Mouse (Mus musculus): ENCODE results near the gene Fsd1. TPM values are rescaled to one million over a fixed set of nuclear protein-coding genes. Genes with fewer than 3 reads are reported as not detected.

Gene Fsd1
- polyA plus RNA-seq, 2 experiments: 14.2 to 27.5 TPM

DNA sequence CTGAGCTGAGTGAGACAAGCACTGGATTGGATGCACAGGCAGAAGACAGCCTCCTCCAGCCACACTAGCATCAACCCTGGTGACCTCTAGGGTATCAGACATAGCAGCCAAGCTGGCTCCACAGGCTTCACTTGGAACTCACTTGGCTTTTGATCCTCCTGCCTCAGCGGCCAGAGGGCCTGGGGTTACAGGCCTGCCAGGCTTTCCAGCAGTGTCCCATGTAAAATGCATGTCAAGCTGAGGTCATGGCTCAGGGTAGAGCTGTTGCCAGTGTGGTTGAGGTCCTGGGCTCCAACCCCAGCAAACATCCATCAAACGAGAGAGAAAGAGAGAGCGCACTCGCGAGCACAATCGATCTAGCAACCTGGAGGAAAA, 48.4 kb downstream of the Fsd1 start:
- peaks cover 14% of the 10 kb centered on the region for H3K4me1 ChIP-seq (ENCODE audit: control insufficient read depth, insufficient read depth, low read length)
- DNase-seq (ENCODE audit: low spot score) (no peak), ATAC-seq (ENCODE audit: low FRiP score, low read depth) (no peak)
- H3K4me3 ChIP-seq (replicated peaks; ENCODE audit: low read length): peak overlapping the region; percentile 80
- H3K27me3 ChIP-seq (ENCODE audit: control insufficient read depth, insufficient read depth, low read length): no peaks in the 10 kb centered on the region
- WGBS: 77% methylated on average over 6 of the region's 6 CpGs
- peaks cover 35% of the 10 kb centered on the region for H3K36me3 ChIP-seq (ENCODE audit: control insufficient read depth, insufficient read depth, low read length)
- H3K27ac ChIP-seq (replicated peaks; ENCODE audit: low read depth, low read length): no peak overlapping the region
- no peak for TF ChIP-seq POLR2A (IDR thresholded peaks at IDR 0.05; ENCODE audit: borderline replicate concordance, extremely low read depth, insufficient read depth, insufficient read length)
- no peaks in the 10 kb centered on the region for H3K9me3 ChIP-seq (ENCODE audit: control insufficient read depth, low read length)
- H3K9ac ChIP-seq (ENCODE audit: low read depth, low read length, severe bottlenecking): peak overlapping the region; percentile 91; the same call in 1 of the 2 replicates
- peak overlapping the region; percentile 70; the same call in 1 of the 2 replicates for H3K4me2 ChIP-seq (replicated peaks; ENCODE audit: low read depth, low read length, severe bottlenecking)

GRCm38 (mm10) chr17:56035216-56035615, 48.9 kb downstream of the Fsd1 start:
- H3K27me3 ChIP-seq (ENCODE audit: control insufficient read depth, insufficient read depth, low read length): no peaks in the 10 kb centered on the region
- peaks cover 35% of the 10 kb centered on the region for H3K36me3 ChIP-seq (ENCODE audit: control insufficient read depth, insufficient read depth, low read length)
- H3K4me2 ChIP-seq (replicated peaks; ENCODE audit: low read depth, low read length, severe bottlenecking): peak overlapping the region; percentile 70
- WGBS: 79% methylated on average over 4 of the region's 4 CpGs
- no peak for DNase-seq (ENCODE audit: low spot score)
- H3K27ac ChIP-seq (replicated peaks; ENCODE audit: low read depth, low read length): no peak overlapping the region
- no peaks in the 10 kb centered on the region for H3K9me3 ChIP-seq (ENCODE audit: control insufficient read depth, low read length)
- peak overlapping the region; percentile 80 for H3K4me3 ChIP-seq (replicated peaks; ENCODE audit: low read length)
- H3K9ac ChIP-seq (ENCODE audit: low read depth, low read length, severe bottlenecking): peak overlapping the region; percentile 91
- no peak for ATAC-seq (ENCODE audit: low FRiP score, low read depth)
- peaks cover 14% of the 10 kb centered on the region for H3K4me1 ChIP-seq (ENCODE audit: control insufficient read depth, insufficient read depth, low read length)
- no peak for TF ChIP-seq POLR2A (IDR thresholded peaks at IDR 0.05; ENCODE audit: borderline replicate concordance, extremely low read depth, insufficient read depth, insufficient read length)

DNA sequence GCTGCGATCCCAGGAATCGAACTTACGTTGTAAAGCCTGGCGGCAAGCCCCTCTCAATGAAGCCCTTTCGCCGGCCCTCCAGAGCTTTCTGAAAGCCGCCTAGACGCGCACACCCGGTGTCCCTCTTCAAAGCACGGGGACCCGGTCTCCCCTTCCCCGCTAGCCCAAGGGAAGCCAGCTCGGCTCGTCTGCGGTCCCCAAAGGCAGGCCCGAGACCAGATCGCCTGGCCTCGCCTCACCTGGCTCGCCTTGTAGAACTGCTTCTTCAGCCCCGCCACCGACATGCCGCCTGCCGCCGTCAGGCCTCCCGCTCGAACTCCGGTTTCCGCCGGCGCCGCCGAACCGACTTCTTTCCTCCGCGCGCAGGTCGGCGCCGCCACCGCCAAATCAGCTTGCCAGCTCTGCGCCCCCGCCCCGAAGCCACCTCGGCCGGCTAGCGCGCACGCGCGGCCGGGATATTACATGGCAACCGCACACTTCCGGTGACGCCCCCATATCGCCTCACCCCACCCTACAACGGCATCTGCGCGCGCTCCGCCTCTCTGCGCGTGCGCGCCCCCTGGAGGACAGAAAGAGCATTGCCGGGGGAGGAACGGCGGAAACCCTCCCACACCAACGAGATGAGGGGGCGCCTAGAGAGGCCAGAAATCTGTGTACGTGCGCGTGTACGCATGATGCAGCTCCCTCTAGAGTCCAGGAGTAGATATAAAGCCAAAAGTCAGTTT, 50.0 kb downstream of the Fsd1 start, which contains the start of gene Sh3gl1:
Gene Sh3gl1, minus strand, starts transcription at position 460 of the 725 bp plus-strand sequence.
- H3K27ac ChIP-seq (replicated peaks; ENCODE audit: low read depth, low read length): peak within 1 kb of the TSS; percentile 84
- peak within 1 kb of the TSS; percentile 70 for H3K4me2 ChIP-seq (replicated peaks; ENCODE audit: low read depth, low read length, severe bottlenecking)
- WGBS: 0% methylated on average over 73 of the region's 74 CpGs
- H3K27me3 ChIP-seq (ENCODE audit: control insufficient read depth, insufficient read depth, low read length): no peaks in the 10 kb centered on the region
- DNase-seq (ENCODE audit: low spot score) (peak; percentile 97), ATAC-seq (ENCODE audit: low FRiP score, low read depth) (peak; percentile 90)
- H3K9ac ChIP-seq (ENCODE audit: low read depth, low read length, severe bottlenecking): peak within 1 kb of the TSS; percentile 91
- peak; percentile 79; the same call in 1 of the 2 replicates for TF ChIP-seq POLR2A (IDR thresholded peaks at IDR 0.05; ENCODE audit: borderline replicate concordance, extremely low read depth, insufficient read depth, insufficient read length)
- H3K4me1 ChIP-seq (ENCODE audit: control insufficient read depth, insufficient read depth, low read length): peaks cover 20% of the 10 kb centered on the region
- peaks cover 24% of the 10 kb centered on the region for H3K36me3 ChIP-seq (ENCODE audit: control insufficient read depth, insufficient read depth, low read length)
- no peaks in the 10 kb centered on the region for H3K9me3 ChIP-seq (ENCODE audit: control insufficient read depth, low read length)
- peak within 1 kb of the TSS; percentile 80 for H3K4me3 ChIP-seq (replicated peaks; ENCODE audit: low read length)

DNA sequence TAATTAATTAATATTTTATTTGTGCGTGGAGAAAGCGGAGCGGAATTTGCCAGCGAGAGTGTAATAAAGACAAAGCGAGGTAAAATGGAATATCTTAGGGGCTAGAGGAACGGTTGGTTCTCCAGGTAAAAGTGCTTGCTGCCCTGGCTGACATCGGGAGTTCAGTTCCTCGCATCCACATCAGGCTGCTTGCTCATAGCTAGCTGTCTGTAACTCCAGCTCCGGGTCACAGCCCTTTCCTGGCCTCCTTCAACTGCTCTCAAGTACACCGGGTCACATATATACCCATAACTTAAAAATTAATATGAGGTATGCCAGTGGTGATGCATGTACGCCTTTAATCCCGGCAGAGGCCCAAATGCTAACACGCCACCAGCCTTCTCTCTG, 50.6 kb downstream of the Fsd1 start:
- peaks cover 25% of the 10 kb centered on the region for H3K4me1 ChIP-seq (ENCODE audit: control insufficient read depth, insufficient read depth, low read length)

GRCm38 (mm10) chr17:56038583-56039261, 52.4 kb downstream of the Fsd1 start:
- ATAC-seq (ENCODE audit: low FRiP score, low read depth) (no peak), DNase-seq (ENCODE audit: low spot score) (no peak)
- TF ChIP-seq POLR2A (IDR thresholded peaks at IDR 0.05; ENCODE audit: borderline replicate concordance, extremely low read depth, insufficient read depth, insufficient read length): no peak
- WGBS: 82% methylated on average over 8 of the region's 8 CpGs
- Histone ChIP-seq H3K9ac (ENCODE audit: low read depth, low read length, severe bottlenecking) (no peak overlapping the region), H3K9me3 (ENCODE audit: control insufficient read depth, low read length) (no peaks in the 10 kb centered on the region), H3K4me2 (replicated peaks; ENCODE audit: low read depth, low read length, severe bottlenecking) (no peak overlapping the region), H3K27ac (replicated peaks; ENCODE audit: low read depth, low read length) (no peak overlapping the region), H3K4me3 (replicated peaks; ENCODE audit: low read length) (no peak overlapping the region), H3K27me3 (ENCODE audit: control insufficient read depth, insufficient read depth, low read length) (no peaks in the 10 kb centered on the region), H3K4me1 (ENCODE audit: control insufficient read depth, insufficient read depth, low read length) (peaks cover 20% of the 10 kb centered on the region), H3K36me3 (ENCODE audit: control insufficient read depth, insufficient read depth, low read length) (peaks cover 13% of the 10 kb centered on the region)

More for the DNA sequence above, 50.6 kb downstream of the Fsd1 start:
- Histone ChIP-seq H3K27me3 (ENCODE audit: control insufficient read depth, insufficient read depth, low read length) (no peaks in the 10 kb centered on the region), H3K4me2 (replicated peaks; ENCODE audit: low read depth, low read length, severe bottlenecking) (peak overlapping the region; percentile 49), H3K36me3 (ENCODE audit: control insufficient read depth, insufficient read depth, low read length) (peaks cover 23% of the 10 kb centered on the region), H3K9me3 (ENCODE audit: control insufficient read depth, low read length) (no peaks in the 10 kb centered on the region), H3K27ac (replicated peaks; ENCODE audit: low read depth, low read length) (no peak overlapping the region; the same call in 1 of the 2 replicates), H3K4me3 (replicated peaks; ENCODE audit: low read length) (peak overlapping the region; percentile 80), H3K9ac (ENCODE audit: low read depth, low read length, severe bottlenecking) (peak overlapping the region; percentile 35; the same call in 1 of the 2 replicates)
- 38% methylated on average over 13 of the region's 13 CpGs for WGBS
- DNase-seq (ENCODE audit: low spot score) (no peak), ATAC-seq (ENCODE audit: low FRiP score, low read depth) (no peak)
- TF ChIP-seq POLR2A (IDR thresholded peaks at IDR 0.05; ENCODE audit: borderline replicate concordance, extremely low read depth, insufficient read depth, insufficient read length): no peak

Data from limb, embryonic 14.5 days (tissue).